34 mouse cellular contexts compared by ENCODE assay signal in genomic region chr11:98190820-98191219, GRCm38 (mm10). TPM values are rescaled to one million over a fixed set of nuclear protein-coding genes. Genes with fewer than 3 reads are reported as not detected.
A peak's percentile ranks its signal among the peaks of the same experiment; 100 is the strongest.
DNase-seq lines count a peak whose midpoint lies in the region; ATAC-seq and TF ChIP-seq lines count a peak whose summit lies in the region.
"Had no signal": no experiment of that assay in that cellular context is flagged by ENCODE, and none has a peak within 500 bp of the region (broad histone marks: within the 10 kb centered on the region; RNA-seq: fewer than 3 reads in every experiment).

No protein-coding gene starts in this region.

- H3K9ac ChIP-seq in forebrain, embryonic 16.5 days (replicated peaks; ENCODE audit: low read depth, low read length), result no peak overlapping the region
- H3K9ac ChIP-seq in heart, postnatal 0 days (replicated peaks; ENCODE audit: low read depth, low read length), result no peak overlapping the region
- H3K9ac ChIP-seq: forebrain, embryonic 12.5 days; intestine, embryonic 15.5 days; limb, embryonic 12.5 days; liver, embryonic 12.5 days; midbrain, embryonic 15.5 days had no signal

- peaks cover 15% of the 10 kb centered on the region for H3K4me1 ChIP-seq in forebrain, embryonic 10.5 days
- peaks cover 17% of the 10 kb centered on the region for H3K4me1 ChIP-seq in forebrain, embryonic 16.5 days (replicated peaks; ENCODE audit: control insufficient read depth, insufficient read depth, low read length)
- H3K4me1 ChIP-seq in heart, postnatal 0 days (ENCODE audit: control insufficient read depth, insufficient read depth), result peaks cover 17% of the 10 kb centered on the region

- TF ChIP-seq CTCF in heart, postnatal 0 days (IDR thresholded peaks at IDR 0.05; ENCODE audit: low read depth), result no peak

- peaks cover 54% of the 10 kb centered on the region for H3K36me3 ChIP-seq in forebrain, embryonic 10.5 days (replicated peaks)
- H3K36me3 ChIP-seq in forebrain, embryonic 16.5 days (ENCODE audit: control insufficient read depth, insufficient read depth), result peaks cover 6% of the 10 kb centered on the region; the same call in 1 of the 2 replicates
- H3K36me3 ChIP-seq in heart, postnatal 0 days (replicated peaks; ENCODE audit: control insufficient read depth, insufficient read depth, low read length), result peaks cover 41% of the 10 kb centered on the region

- no peak overlapping the region for H3K27ac ChIP-seq in forebrain, embryonic 10.5 days
- H3K27ac ChIP-seq in forebrain, embryonic 16.5 days (ENCODE audit: low read length), result no peak overlapping the region
- peak overlapping the region; percentile 58; the same call in 1 of the 2 replicates for H3K27ac ChIP-seq in heart, postnatal 0 days (ENCODE audit: low read depth)
- H3K27ac ChIP-seq: forebrain, embryonic 12.5 days; gastrocnemius, adult 2 months; heart, adult 2 months; hindbrain, embryonic 10.5 days; hindbrain, postnatal 0 days; intestine, embryonic 15.5 days; layer of hippocampus, adult 2 months; left cerebral cortex, adult 2 months; limb, embryonic 12.5 days; liver, embryonic 12.5 days; midbrain, embryonic 10.5 days; midbrain, embryonic 15.5 days; neural tube, embryonic 15.5 days had no signal

- WGBS in forebrain, embryonic 10.5 days, result 92% methylated on average over 5 of the region's 5 CpGs
- 87% methylated on average over 5 of the region's 5 CpGs for WGBS in forebrain, embryonic 16.5 days
- WGBS in heart, postnatal 0 days, result 62% methylated on average over 5 of the region's 5 CpGs

- no peaks in the 10 kb centered on the region for H3K9me3 ChIP-seq in forebrain, embryonic 10.5 days
- no peaks in the 10 kb centered on the region for H3K9me3 ChIP-seq in forebrain, embryonic 16.5 days (ENCODE audit: control insufficient read depth, low read length)
- H3K9me3 ChIP-seq in heart, postnatal 0 days (replicated peaks; ENCODE audit: control insufficient read depth, low read length), result no peaks in the 10 kb centered on the region
- H3K9me3 ChIP-seq: forebrain, embryonic 12.5 days; hindbrain, embryonic 10.5 days; intestine, embryonic 15.5 days; limb, embryonic 12.5 days; liver, embryonic 12.5 days; midbrain, embryonic 10.5 days; midbrain, embryonic 15.5 days; neural tube, embryonic 15.5 days had no signal

- H3K4me2 ChIP-seq in forebrain, embryonic 16.5 days (ENCODE audit: low read length), result no peak overlapping the region
- 0 out of 2 replicates have a peak overlapping the region, but pooled peaks have one; percentile 12 for H3K4me2 ChIP-seq in heart, postnatal 0 days (ENCODE audit: low read depth, low read length)
- H3K4me2 ChIP-seq: forebrain, embryonic 12.5 days; intestine, embryonic 15.5 days; limb, embryonic 12.5 days; liver, embryonic 12.5 days; midbrain, embryonic 15.5 days; neural tube, embryonic 15.5 days had no signal

- ATAC-seq in forebrain, embryonic 16.5 days, result no peak
- ATAC-seq in heart, postnatal 0 days (ENCODE audit: insufficient read depth, low read depth), result no peak
- ATAC-seq: hindbrain, postnatal 0 days; intestine, embryonic 15.5 days; liver, embryonic 12.5 days; midbrain, embryonic 15.5 days had no signal

- peak overlapping the region; percentile 12; the same call in 1 of the 2 replicates for H3K4me3 ChIP-seq in forebrain, embryonic 10.5 days
- no peak overlapping the region for H3K4me3 ChIP-seq in forebrain, embryonic 16.5 days (replicated peaks; ENCODE audit: low read length)
- H3K4me3 ChIP-seq in heart, postnatal 0 days (ENCODE audit: low read depth, low read length), result no peak overlapping the region
- H3K4me3 ChIP-seq: erythroblast, embryonic 14.5 days; forebrain, embryonic 12.5 days; gastrocnemius, adult 2 months; heart, adult 2 months; hindbrain, embryonic 10.5 days; intestine, embryonic 15.5 days; layer of hippocampus, adult 2 months; left cerebral cortex, adult 2 months; limb, embryonic 12.5 days; liver, embryonic 12.5 days; midbrain, embryonic 10.5 days; midbrain, embryonic 15.5 days; neural tube, embryonic 15.5 days had no signal

- DNase-seq in forebrain, embryonic 10.5 days (ENCODE audit: extremely low spot score, low spot score), result no peak
- no peak for DNase-seq in heart, postnatal 0 days (ENCODE audit: low spot score)
- no peak for DNase-seq in heart, postnatal 4 days
- DNase-seq in ovary, adult 18-20 months (ENCODE audit: low spot score), result peak; percentile 10
- DNase-seq in ovary, postnatal 36 days (ENCODE audit: low spot score), result no peak
- no peak for DNase-seq in frontal cortex, postnatal 10 days (ENCODE audit: low spot score in 2 of 2)
- DNase-seq: B cell, adult 2 months; cerebellum, adult 11 months; cerebellum, adult 9-10 months; cerebellum, postnatal 36 days; embryo, embryonic 11 days; gastrocnemius, adult 2 months; gastrocnemius, postnatal 36 days; kidney, adult 2 months; kidney, postnatal 36 days; lung, adult 2 months; lung, postnatal 14 days; right cerebral cortex, adult 18-20 months; spleen, adult 18-20 months; thymus, postnatal 25 days had no signal

- TF ChIP-seq EP300 in heart, postnatal 0 days (IDR thresholded peaks at IDR 0.05; ENCODE audit: low read depth), result no peak

- no peaks in the 10 kb centered on the region for H3K27me3 ChIP-seq in forebrain, embryonic 10.5 days (ENCODE audit: poor library complexity, severe bottlenecking)
- 0 out of 2 replicates have a peak, but pooled peaks cover 4% of the 10 kb centered on the region for H3K27me3 ChIP-seq in forebrain, embryonic 16.5 days (replicated peaks; ENCODE audit: control insufficient read depth, insufficient read depth, low read length)
- no peaks in the 10 kb centered on the region for H3K27me3 ChIP-seq in heart, postnatal 0 days (ENCODE audit: control insufficient read depth, insufficient read depth, low read length)
- H3K27me3 ChIP-seq: forebrain, embryonic 12.5 days; intestine, embryonic 15.5 days; limb, embryonic 12.5 days; liver, embryonic 12.5 days; midbrain, embryonic 15.5 days; neural tube, embryonic 15.5 days had no signal

RNA-seq across cellular contexts. Expression of gene Med1, which starts 2.3 kb away (rescaled TPM):
- 77.9 and 78.5 TPM in 2 replicates for polyA plus RNA-seq in forebrain, embryonic 10.5 days (2016; fragmentation: Nextera tagmentation; extraction: Ambion mirVana)
- 67.7 and 75.3 TPM in 2 replicates for polyA plus RNA-seq in forebrain, embryonic 16.5 days (2015; fragmentation: Nextera tagmentation; extraction: Ambion mirVana)
- total RNA-seq in heart, postnatal 0 days (2014; rRNA removed; ENCODE audit: low replicate concordance), result 29.2 and 41.4 TPM in 2 replicates
- polyA plus RNA-seq in heart, postnatal 0 days (2015; fragmentation: Nextera tagmentation; extraction: Ambion mirVana), result 36.7 and 38.1 TPM in 2 replicates
- 10 to 100 TPM; 48.5 to 52.6 TPM for total RNA-seq in heart, postnatal 4 days (2021)

RNA-seq across cellular contexts. Expression of gene Cdk12, which starts 12.0 kb away (rescaled TPM):
- polyA plus RNA-seq in forebrain, embryonic 10.5 days (2016; fragmentation: Nextera tagmentation; extraction: Ambion mirVana), result 12.7 and 13.0 TPM in 2 replicates
- 11.6 and 12.3 TPM in 2 replicates for polyA plus RNA-seq in forebrain, embryonic 16.5 days (2015; fragmentation: Nextera tagmentation; extraction: Ambion mirVana)
- 18.4 and 25.8 TPM in 2 replicates for total RNA-seq in heart, postnatal 0 days (2014; rRNA removed; ENCODE audit: low replicate concordance)
- polyA plus RNA-seq in heart, postnatal 0 days (2015; fragmentation: Nextera tagmentation; extraction: Ambion mirVana), result 3.9 and 4.2 TPM in 2 replicates
- 10 to 100 TPM; 31.3 to 32.7 TPM for total RNA-seq in heart, postnatal 4 days (2021)

RNA-seq across cellular contexts. Expression of gene Fbxl20, which starts 40.6 kb away (rescaled TPM):
- 16.9 and 18.3 TPM in 2 replicates for polyA plus RNA-seq in forebrain, embryonic 10.5 days (2016; fragmentation: Nextera tagmentation; extraction: Ambion mirVana)
- 28.0 and 32.1 TPM in 2 replicates for polyA plus RNA-seq in forebrain, embryonic 16.5 days (2015; fragmentation: Nextera tagmentation; extraction: Ambion mirVana)
- 8.8 and 12.5 TPM in 2 replicates for total RNA-seq in heart, postnatal 0 days (2014; rRNA removed; ENCODE audit: low replicate concordance)
- polyA plus RNA-seq in heart, postnatal 0 days (2015; fragmentation: Nextera tagmentation; extraction: Ambion mirVana), result 8.6 and 8.8 TPM in 2 replicates
- 10 to 100 TPM; 16.2 to 17.5 TPM for total RNA-seq in heart, postnatal 4 days (2021)
